Mouse (Mus musculus) heart, embryonic 13.5 days (tissue): Measurements from ENCODE around the gene Rab9. TPM values are rescaled to one million over a fixed set of nuclear protein-coding genes. Genes with fewer than 3 reads are reported as not detected.

ENCODE experiments used
- ATAC-seq: fragments of 200-750 bp; cut with Nextera tagmentation; 2 replicates; pipeline ENCODE4 v1.8.0; 2017; ENCODE audit warnings: moderate TSS enrichment; ENCODE audit not compliant: insufficient number of reproducible peaks, low FRiP score, low TSS enrichment; ENCODE audit errors: extremely low read depth
- H3K27ac ChIP-seq: fragments of 300-500 bp; sonication (generic); replicated peaks from 2 replicates; pipeline ENCODE4 v1.5.1; 2015; ENCODE audit warnings: moderate library complexity, mild to moderate bottlenecking, inconsistent platforms
- H3K27me3 ChIP-seq: fragments of 300-500 bp; sonication (generic); replicated peaks from 2 replicates; pipeline ENCODE4 v1.6.1; 2015; ENCODE audit warnings: mild to moderate bottlenecking, inconsistent platforms
- H3K36me3 ChIP-seq: fragments of 300-500 bp; sonication (generic); 2 replicates; pipeline ENCODE4 v1.6.1; 2015; ENCODE audit warnings: mild to moderate bottlenecking, inconsistent platforms
- H3K4me1 ChIP-seq: fragments of 300-500 bp; sonication (generic); 2 replicates; pipeline ENCODE4 v1.6.1; 2015; ENCODE audit warnings: inconsistent platforms
- H3K4me2 ChIP-seq: fragments of 300-500 bp; sonication (generic); 2 replicates; pipeline ENCODE4 v1.6.1; 2015; ENCODE audit warnings: inconsistent platforms, mild to moderate bottlenecking, moderate library complexity
- H3K4me3 ChIP-seq: fragments of 300-500 bp; sonication (generic); 2 replicates; pipeline ENCODE4 v1.5.1; 2015; ENCODE audit warnings: moderate library complexity, mild to moderate bottlenecking, inconsistent platforms
- H3K9ac ChIP-seq: fragments of 300-500 bp; sonication (generic); 2 replicates; pipeline ENCODE4 v1.6.1; 2015; ENCODE audit warnings: inconsistent platforms, mild to moderate bottlenecking, moderate library complexity
- H3K9me3 ChIP-seq: fragments of 300-500 bp; sonication (generic); 2 replicates; pipeline ENCODE4 v1.6.1; 2016; ENCODE audit warnings: inconsistent platforms
- WGBS: fragments of 180-500 bp; shearing (Covaris S2); methylation state at CpG from one replicate; pipeline ENCODE4 v1.1.7; 2015; ENCODE audit warnings: mixed read lengths; 5-methylcytosine and 5-hydroxymethylcytosine counted together
- polyA plus RNA-seq: library from polyadenylated mRNA; unstranded; fragments of >200 nt; fragmentation: Nextera tagmentation; extraction: Ambion mirVana; gene quantifications from 2 replicates; pipeline ENCODE4 v1.2.1, GENCODE M21; 2015

Rab9 gene
- polyA plus RNA-seq, 1 experiment from 2014 or later = 31.2 TPM

- H3K27me3 ChIP-seq = no peaks in the 10 kb centered on the region
- H3K9ac ChIP-seq = no peak overlapping the region
- H3K9me3 ChIP-seq = no peaks in the 10 kb centered on the region
- 39% methylated on average over 2 of the region's 2 CpGs for WGBS
- H3K4me2 ChIP-seq = no peak overlapping the region
- no peak overlapping the region for H3K27ac ChIP-seq
- no peak for ATAC-seq
- peaks cover 10% of the 10 kb centered on the region; the same call in 1 of the 2 replicates for H3K36me3 ChIP-seq
- H3K4me3 ChIP-seq = no peak overlapping the region
- no peaks in the 10 kb centered on the region for H3K4me1 ChIP-seq
These were observed 24.8 kb upstream of the Rab9 start for GRCm38 (mm10) chrX:166504421-166504820.

- Histone ChIP-seq H3K27me3 (no peaks in the 10 kb centered on the region), H3K4me1 (no peaks in the 10 kb centered on the region), H3K9me3 (no peaks in the 10 kb centered on the region), H3K4me2 (no peak overlapping the region), H3K27ac (no peak overlapping the region), H3K36me3 (peaks cover 6% of the 10 kb centered on the region; the same call in 1 of the 2 replicates), H3K4me3 (no peak overlapping the region), H3K9ac (no peak overlapping the region)
- ATAC-seq = no peak
- 68% methylated on average over 1 of the region's 1 CpGs for WGBS
These were observed 20.0 kb upstream of the Rab9 start for GRCm38 (mm10) chrX:166499496-166500190.

GRCm38 (mm10) chrX:166497771-166498170 is 18.1 kb upstream of the Rab9 start:
- no peaks in the 10 kb centered on the region for H3K27me3 ChIP-seq
- H3K36me3 ChIP-seq = peaks cover 2% of the 10 kb centered on the region; the same call in 1 of the 2 replicates
- H3K4me1 ChIP-seq = no peaks in the 10 kb centered on the region
- 59% methylated on average over 4 of the region's 4 CpGs for WGBS
- no peak overlapping the region for H3K4me3 ChIP-seq
- H3K9ac ChIP-seq = no peak overlapping the region
- no peaks in the 10 kb centered on the region for H3K9me3 ChIP-seq
- ATAC-seq = no peak
- H3K4me2 ChIP-seq = no peak overlapping the region
- no peak overlapping the region for H3K27ac ChIP-seq

GRCm38 (mm10) chrX:166495052-166495451 is 15.4 kb upstream of the Rab9 start:
- no peak overlapping the region for H3K27ac ChIP-seq
- H3K4me3 ChIP-seq = no peak overlapping the region
- no peaks in the 10 kb centered on the region for H3K4me1 ChIP-seq
- no peak overlapping the region for H3K9ac ChIP-seq
- H3K4me2 ChIP-seq = no peak overlapping the region
- no peaks in the 10 kb centered on the region for H3K9me3 ChIP-seq
- WGBS = 83% methylated on average over 2 of the region's 2 CpGs
- no peaks in the 10 kb centered on the region for H3K36me3 ChIP-seq
- H3K27me3 ChIP-seq = no peaks in the 10 kb centered on the region
- ATAC-seq = no peak

- no peak for ATAC-seq
- peak overlapping the region; percentile 82 for H3K27ac ChIP-seq
- H3K4me1 ChIP-seq = peaks cover 11% of the 10 kb centered on the region
- H3K4me3 ChIP-seq = peak overlapping the region; percentile 66
- peaks cover 10% of the 10 kb centered on the region; the same call in 1 of the 2 replicates for H3K36me3 ChIP-seq
- H3K4me2 ChIP-seq = peak overlapping the region; percentile 73
- peak overlapping the region; percentile 80 for H3K9ac ChIP-seq
- no peaks in the 10 kb centered on the region for H3K9me3 ChIP-seq
- WGBS = 12% methylated on average over 28 of the region's 28 CpGs
- H3K27me3 ChIP-seq = no peaks in the 10 kb centered on the region
These were observed 869 bp downstream of the Rab9 start for GRCm38 (mm10) chrX:166478631-166479364.

- Histone ChIP-seq H3K9me3 (no peaks in the 10 kb centered on the region), H3K4me1 (peaks cover 11% of the 10 kb centered on the region), H3K4me3 (peak overlapping the region; percentile 66), H3K27me3 (no peaks in the 10 kb centered on the region), H3K27ac (no peak overlapping the region), H3K9ac (no peak overlapping the region), H3K36me3 (peaks cover 10% of the 10 kb centered on the region; the same call in 1 of the 2 replicates), H3K4me2 (peak overlapping the region; percentile 73)
- WGBS = 65% methylated on average over 6 of the region's 6 CpGs
- no peak for ATAC-seq
These were observed 2.3 kb downstream of the Rab9 start for GRCm38 (mm10) chrX:166477393-166477792.

GRCm38 (mm10) chrX:166472612-166473011 is 7.1 kb downstream of the Rab9 start:
- no peak overlapping the region for H3K9ac ChIP-seq
- 71% methylated on average over 6 of the region's 6 CpGs for WGBS
- H3K9me3 ChIP-seq = no peaks in the 10 kb centered on the region
- H3K4me1 ChIP-seq = peaks cover 7% of the 10 kb centered on the region
- no peak overlapping the region for H3K4me2 ChIP-seq
- H3K4me3 ChIP-seq = no peak overlapping the region
- ATAC-seq = no peak
- H3K27ac ChIP-seq = no peak overlapping the region
- H3K27me3 ChIP-seq = no peaks in the 10 kb centered on the region
- peaks cover 10% of the 10 kb centered on the region; the same call in 1 of the 2 replicates for H3K36me3 ChIP-seq

- Histone ChIP-seq H3K36me3 (no peaks in the 10 kb centered on the region), H3K27ac (no peak overlapping the region), H3K4me3 (no peak overlapping the region), H3K27me3 (no peaks in the 10 kb centered on the region), H3K4me1 (no peaks in the 10 kb centered on the region), H3K4me2 (no peak overlapping the region), H3K9ac (no peak overlapping the region), H3K9me3 (no peaks in the 10 kb centered on the region)
- no peak for ATAC-seq
- WGBS = 84% methylated on average over 7 of the region's 7 CpGs
These were observed 11.3 kb downstream of the Rab9 start for GRCm38 (mm10) chrX:166468321-166468720.

GRCm38 (mm10) chrX:166455525-166455924 is 24.1 kb downstream of the Rab9 start:
- no peak for ATAC-seq
- H3K27me3 ChIP-seq = no peaks in the 10 kb centered on the region
- H3K4me1 ChIP-seq = no peaks in the 10 kb centered on the region
- H3K4me3 ChIP-seq = no peak overlapping the region
- peaks cover 25% of the 10 kb centered on the region for H3K36me3 ChIP-seq
- no peak overlapping the region for H3K9ac ChIP-seq
- H3K9me3 ChIP-seq = no peaks in the 10 kb centered on the region
- H3K4me2 ChIP-seq = no peak overlapping the region
- 82% methylated on average over 1 of the region's 1 CpGs for WGBS
- H3K27ac ChIP-seq = no peak overlapping the region

- Histone ChIP-seq H3K27me3 (no peaks in the 10 kb centered on the region), H3K9me3 (no peaks in the 10 kb centered on the region), H3K4me2 (no peak overlapping the region), H3K9ac (no peak overlapping the region), H3K27ac (no peak overlapping the region), H3K36me3 (peaks cover 29% of the 10 kb centered on the region), H3K4me3 (no peak overlapping the region), H3K4me1 (no peaks in the 10 kb centered on the region)
- WGBS = 55% methylated on average over 3 of the region's 3 CpGs
- no peak for ATAC-seq
These were observed 25.3 kb downstream of the Rab9 start for GRCm38 (mm10) chrX:166454331-166454730.

- no peaks in the 10 kb centered on the region for H3K9me3 ChIP-seq
- no peaks in the 10 kb centered on the region for H3K27me3 ChIP-seq
- H3K36me3 ChIP-seq = peaks cover 29% of the 10 kb centered on the region
- no peak for ATAC-seq
- no peaks in the 10 kb centered on the region for H3K4me1 ChIP-seq
- H3K4me3 ChIP-seq = no peak overlapping the region
- H3K27ac ChIP-seq = no peak overlapping the region
- H3K4me2 ChIP-seq = no peak overlapping the region
- 72% methylated on average over 6 of the region's 6 CpGs for WGBS
- H3K9ac ChIP-seq = no peak overlapping the region
These were observed 26.1 kb downstream of the Rab9 start for GRCm38 (mm10) chrX:166453532-166453931.
